Mouse (Mus musculus) left cerebral cortex, postnatal 25 days (tissue): Measurements from ENCODE around the gene Tagap. TPM values are rescaled to one million over a fixed set of nuclear protein-coding genes. Genes with fewer than 3 reads are reported as not detected.

Source experiments
- DNase-seq, 2 experiments: peaks; one replicate each; pipeline ENCODE4 v3.0.0; 2022; ENCODE audit warnings: low spot score in 2 of 2, mixed read lengths in 1 of 2
- intact Hi-C: fragments of 180-260 bp; cut with DNase I; formaldehyde crosslinking; loops from one replicate; pipeline ENCODE4 v1.15.1; 2025
- total RNA-seq, 2 experiments: library from RNA; stranded (reverse); gene quantifications; 2 replicates each; pipeline ENCODE4 v1.2.3; 2021

Tagap gene
- 1 to 10 TPM; 4.9 to 5.8 TPM for total RNA-seq

DNA sequence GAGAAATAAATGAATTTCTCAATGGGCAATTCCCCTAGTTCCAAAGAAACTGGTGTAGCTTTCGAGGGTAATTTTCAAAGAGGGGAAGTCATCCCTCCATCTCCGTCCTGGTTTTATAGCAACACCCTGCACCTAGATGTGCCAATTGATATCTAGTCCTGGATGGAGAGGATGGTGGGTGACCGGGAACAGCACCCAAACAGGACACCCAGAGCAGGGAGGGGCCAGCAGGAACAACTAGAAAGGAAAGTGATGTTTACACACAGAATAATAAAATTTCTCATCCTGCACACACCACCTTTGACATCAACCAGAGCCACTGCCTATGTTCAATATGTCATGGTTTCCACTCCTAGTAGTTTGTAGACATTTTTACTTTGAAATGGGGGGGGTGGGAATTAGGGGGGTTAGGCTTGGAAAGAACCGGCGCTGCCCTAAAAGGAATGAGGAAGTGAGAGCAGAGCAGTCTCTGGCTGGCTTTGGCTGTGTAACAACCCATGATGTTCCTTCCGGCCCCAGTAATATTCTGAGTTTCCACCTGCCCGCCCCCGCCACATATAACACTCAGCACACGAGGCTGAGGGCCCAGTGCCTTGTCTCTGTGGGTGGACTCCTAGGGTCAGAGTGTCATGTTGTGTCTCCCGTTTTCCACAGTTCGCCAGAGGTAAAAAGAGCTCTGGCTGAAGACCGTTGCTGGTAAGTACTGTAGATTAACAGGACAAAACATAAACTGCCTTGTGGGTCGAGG is at the start of gene Tagap:
Tagap (plus strand) TSS at position 588 of the 748 bp plus-strand sequence.
- intact Hi-C loops = no loop called here
- DNase-seq = no peak

DNA sequence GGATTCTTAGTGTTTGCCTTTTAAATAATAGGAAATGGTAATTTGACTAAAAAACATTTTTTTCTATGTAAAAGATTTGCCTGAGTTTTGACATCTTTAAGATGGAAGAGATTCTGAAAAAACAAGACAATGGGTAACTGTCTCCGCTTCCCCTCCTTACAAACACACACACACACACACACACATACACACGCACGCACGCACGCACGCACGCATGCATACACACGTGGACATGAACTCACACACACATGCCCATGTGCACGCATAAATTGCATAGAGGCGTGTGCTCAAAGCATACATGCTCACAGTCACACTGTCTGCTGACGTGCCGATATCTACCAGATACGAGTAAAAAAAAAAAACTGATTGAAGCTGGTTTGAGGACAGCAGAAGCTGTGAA is 49.3 kb upstream of the Tagap start:
- no peak for DNase-seq
- intact Hi-C loops = no loop called here

DNA sequence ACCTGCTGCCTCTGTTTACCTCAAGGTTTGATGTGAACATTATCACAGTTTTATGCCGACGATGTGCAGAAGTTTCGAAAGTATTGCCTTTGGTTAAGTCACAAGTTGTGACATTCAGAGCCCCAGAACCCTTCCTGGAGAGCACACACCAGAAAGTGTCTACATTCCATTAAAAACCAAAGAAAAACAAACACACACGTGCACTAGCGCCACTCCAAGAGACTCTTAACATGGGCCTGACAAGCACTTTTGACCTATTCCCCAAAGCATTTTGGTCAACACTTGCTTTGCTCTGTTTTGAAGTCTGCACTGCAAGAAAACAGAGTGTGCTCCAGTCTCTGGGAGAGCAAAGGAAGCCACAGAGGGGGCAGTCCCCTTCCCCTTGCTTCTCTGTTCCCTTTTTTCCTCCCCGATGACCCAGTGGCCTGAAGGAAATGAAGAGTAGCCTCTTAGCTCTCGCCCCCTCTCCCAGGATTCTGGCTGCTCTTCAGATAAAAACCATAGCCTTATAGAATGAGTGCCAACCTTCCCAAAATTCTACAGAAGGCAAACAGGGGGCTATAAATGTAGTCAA is 48.5 kb upstream of the Tagap start:
- intact Hi-C loops = no loop called here
- DNase-seq = no peak

DNA sequence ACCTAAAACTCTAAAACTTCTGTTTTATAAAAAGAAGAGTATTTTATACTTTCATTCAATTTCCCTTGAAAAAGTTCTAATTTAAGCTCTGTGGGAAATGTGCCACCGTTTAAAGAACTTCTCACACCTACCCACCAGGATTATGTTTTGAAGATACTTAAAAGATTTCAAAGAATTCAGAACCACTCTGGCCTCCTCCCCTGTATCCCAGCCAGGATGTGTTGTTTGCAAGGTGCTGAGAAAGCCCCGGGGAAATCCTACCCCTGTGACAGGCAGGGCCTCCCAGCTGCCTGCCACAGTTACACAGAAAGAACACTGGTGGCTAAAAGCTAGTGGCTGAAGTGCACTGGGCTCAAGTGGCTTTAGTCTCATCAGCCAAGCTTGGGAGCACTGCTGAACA is 47.9 kb upstream of the Tagap start:
- peak; percentile 10 to 82 for DNase-seq
- intact Hi-C loops = no loop called here

DNA sequence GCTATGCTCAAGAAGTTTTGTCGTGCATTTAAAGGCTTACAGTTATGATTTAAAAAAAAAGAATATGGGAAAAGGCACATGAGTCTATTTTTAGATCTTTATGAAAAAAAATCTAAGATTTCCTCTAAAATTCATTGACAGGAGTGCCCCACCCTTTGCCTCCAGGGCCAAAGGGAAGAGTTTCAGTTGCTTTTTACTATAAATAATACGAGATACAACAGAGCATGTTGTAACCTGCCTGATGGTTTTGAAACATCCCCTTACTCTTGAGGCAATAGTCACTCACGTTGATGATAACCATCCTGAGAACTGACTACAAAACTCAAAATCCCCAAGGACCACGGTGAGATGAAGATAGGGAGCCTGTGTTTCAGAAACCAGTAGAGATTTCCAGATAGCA is 46.3 kb upstream of the Tagap start:
- DNase-seq = no peak
- intact Hi-C loops = no loop called here

DNA sequence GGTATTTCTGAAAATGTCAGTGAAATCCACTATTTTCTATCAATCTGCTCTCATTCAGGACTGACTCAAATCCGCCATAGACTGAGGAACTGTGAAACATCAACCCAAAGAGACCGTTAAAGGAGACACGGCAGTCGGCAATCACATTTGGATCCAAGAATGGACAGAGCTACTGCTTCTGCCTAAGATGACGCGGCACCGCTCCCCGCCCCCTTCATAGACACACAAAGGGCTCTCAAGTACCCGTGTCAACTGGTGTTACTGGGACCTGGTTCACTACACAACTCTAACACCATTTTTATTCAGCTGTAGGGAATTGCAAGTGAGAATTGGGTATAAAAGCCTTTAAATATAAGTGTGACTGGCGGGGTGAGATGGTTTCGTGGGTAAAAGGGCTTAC is 42.7 kb upstream of the Tagap start:
- intact Hi-C loops = no loop called here
- DNase-seq = no peak

DNA sequence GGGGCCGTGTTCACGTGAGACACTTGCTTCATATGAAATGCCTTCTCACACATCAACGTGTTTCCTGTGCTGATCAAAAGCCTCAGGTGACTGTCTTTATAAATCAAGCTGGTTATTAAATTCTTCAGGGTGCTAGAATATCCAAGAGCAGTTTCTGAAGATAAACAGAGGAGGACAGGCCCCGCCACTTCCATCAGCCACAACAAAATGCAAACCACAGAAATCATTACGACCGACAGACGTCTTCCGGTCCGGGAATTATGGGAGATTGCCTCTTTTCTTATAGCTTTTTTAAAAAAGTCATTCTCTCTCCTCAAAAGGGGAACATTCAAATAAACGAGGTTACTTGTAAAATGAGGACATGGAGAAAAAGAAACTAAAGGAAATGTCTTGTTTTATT is 41.2 kb upstream of the Tagap start:
- no peak for DNase-seq
- intact Hi-C loops = no loop called here

DNA sequence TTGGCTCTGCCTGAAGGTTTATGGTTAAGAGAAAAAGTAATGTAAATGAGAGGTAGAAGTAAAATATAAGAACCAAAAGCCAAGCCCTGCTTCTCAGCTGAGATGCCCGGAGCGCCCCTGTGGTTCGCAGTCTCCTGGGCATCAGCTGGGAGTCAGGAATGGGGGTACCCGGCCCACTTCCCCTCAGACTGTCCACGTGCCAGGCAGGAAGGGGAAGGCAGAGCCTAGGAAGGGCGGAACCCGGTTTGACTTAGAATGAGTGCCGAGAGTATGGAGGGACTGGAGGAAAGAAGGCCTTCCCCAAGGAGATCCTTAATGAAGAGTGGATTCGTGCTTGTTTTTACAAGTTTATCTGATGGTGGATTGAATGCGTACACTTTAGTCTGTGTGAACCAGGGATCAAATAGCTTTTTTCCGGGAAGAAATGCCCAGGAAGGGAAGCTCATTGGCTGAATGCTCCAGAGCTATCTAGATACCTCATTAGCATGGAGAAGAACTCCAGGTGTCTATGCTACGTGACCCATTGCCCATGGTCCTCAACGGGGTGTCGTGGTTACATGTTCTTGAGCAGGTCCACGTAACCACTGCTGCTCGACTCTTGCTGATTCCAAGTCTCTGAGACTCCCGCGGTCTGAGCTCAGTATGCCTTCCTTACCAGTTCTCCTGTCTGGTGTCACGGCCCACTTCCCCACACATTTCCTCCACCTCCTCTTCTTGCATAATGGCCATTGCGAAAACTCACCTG is 38.6 kb upstream of the Tagap start:
- intact Hi-C loops = no loop called here
- DNase-seq = no peak

DNA sequence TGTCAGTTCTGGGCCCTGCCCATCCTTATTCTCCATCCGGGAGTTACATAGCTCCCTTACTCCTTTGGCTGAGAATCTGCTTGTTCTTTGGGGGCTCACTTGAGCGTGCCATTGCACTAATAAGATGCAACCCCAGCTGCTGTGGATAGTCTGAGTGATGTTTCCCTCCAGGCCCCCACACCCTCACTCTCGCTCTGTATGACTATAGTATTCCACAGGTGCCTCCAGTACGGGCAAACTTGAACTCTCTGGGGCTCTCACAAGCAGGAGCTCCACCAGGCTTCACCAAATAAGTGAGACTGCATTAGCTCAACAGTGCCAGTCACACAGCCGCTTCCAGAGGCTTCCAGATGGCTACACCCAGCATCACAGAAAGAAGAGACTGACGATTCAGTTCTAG is 37.5 kb upstream of the Tagap start:
- intact Hi-C loops = no loop called here
- DNase-seq = no peak

DNA sequence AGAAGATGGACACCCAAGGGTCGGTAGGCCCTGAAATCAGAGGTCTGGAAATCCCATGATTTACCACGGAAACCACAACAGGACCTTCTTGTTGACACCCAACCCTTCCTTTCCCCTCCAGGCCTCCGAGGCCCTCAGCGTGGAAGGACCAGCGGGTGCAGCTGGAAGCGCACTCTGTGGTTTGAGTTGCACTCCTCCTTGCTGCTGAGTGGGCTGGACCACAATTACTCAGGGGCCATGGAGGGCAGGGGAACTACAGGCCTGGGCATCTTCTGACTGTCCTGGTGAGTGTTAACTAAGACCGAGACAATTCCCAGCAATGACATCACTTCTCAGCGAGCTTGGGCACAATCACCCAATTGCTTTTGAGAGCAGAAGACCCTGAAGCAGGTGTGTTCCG is 36.8 kb upstream of the Tagap start:
- intact Hi-C loops = no loop called here

DNA sequence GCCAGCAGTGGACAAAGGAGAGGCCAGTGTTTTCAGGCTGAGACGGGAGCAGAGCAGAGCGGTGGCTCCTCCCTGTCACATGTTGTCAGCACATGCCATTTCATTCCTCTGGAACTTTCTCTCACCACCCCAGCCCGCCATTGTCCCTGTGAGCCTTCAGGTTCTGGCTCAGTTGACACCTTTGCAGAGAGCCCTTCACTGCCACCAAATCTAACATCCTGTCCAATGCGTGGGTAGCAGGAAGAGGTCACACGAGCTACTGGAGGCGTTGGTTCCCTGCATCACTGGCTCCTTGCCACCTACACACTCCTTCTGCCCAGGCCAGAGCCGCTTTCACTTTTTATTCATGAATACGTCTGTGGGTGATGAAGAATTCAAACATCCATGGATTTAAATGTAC is 33.1 kb upstream of the Tagap start:
- intact Hi-C loops = no loop called here
- no peak for DNase-seq

More for the DNA sequence above, 36.8 kb upstream of the Tagap start:
- DNase-seq = no peak

DNA sequence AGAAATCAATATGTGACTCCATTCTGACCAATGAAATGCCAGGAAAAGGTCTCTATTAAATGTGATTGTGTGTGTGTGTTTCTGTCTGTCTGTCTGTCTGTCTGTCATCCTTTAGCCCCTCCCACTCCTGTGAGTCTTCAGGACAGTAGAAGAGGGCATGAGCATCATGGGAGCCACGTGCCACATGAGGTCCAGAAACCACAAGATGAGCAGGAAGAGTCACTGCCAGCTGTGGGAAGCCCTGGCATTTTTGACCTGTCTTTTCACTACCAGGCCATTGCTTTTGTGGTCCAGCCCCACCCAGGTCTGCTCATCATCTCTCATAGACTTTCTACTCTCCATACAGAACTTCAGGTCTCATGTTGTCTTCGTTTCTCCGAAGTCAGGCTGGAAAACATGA is 31.7 kb upstream of the Tagap start:
- intact Hi-C loops = no loop called here
- no peak for DNase-seq

DNA sequence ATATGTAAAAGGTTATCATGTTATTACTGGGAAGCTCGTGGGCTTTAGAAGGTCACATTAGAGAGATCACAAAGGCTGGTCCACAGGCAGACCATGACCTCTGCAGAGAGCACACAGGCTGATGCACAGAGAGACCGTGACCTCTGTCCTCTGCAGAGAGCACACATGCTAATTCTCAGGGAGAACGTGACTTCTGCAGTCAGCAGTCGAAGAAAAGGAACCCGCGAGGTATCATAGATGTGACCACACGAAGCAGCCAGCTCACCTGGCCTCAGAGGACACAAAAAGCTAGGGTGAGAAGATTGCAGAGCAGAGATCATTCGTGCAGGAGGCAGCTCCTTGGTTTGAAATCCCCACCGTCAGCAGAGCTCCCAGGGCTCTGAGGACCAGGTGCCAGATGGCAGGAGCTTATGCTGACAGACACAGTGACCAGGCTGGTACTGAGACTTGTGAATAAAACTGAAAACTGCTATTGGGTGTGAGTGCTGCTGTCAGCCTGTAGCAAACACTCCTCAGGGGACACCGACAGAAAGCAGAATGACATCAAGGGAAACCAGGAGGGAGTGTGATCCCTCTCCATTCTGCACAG is 29.7 kb upstream of the Tagap start:
- no peak for DNase-seq
- intact Hi-C loops = no loop called here

DNA sequence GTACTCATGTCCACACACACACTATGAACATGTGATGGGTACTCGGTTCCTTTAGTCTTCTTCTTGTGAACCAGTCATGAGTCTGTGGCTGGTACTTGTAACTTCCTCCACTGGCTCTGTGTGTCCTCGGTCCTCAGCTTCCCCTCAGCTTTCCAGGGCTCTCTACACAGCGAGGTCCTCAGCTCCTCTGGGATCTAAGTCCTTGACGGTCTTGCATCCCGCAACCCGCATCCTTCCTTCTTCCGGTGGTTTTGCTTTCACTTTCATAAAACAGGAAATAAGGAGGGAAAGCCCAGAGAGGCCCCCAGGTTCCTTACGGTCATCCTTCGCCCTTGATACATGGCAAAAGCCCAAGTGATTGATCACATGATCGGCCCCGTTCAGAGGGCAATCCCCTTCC is 28.7 kb upstream of the Tagap start:
- intact Hi-C loops = no loop called here
- no peak for DNase-seq

DNA sequence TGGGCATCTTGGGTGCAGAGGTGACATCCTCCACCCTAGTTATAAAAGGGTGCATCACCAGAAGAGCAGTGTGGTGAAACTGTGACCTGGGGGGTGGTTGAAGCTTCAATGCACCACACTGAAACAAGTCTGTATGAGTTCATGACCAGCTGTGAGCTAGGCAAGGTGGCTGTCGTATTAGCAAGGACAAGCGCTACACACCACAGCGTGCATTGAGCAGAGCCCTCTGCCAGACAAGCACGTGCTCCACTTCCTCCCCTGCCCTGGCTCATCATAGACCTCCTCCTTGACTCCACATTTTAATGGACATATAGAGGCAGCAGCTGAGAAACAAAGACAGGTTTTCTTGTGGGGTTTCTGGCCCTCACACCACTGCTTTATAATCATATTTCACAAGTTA is 28.0 kb upstream of the Tagap start:
- intact Hi-C loops = no loop called here
- DNase-seq = no peak

DNA sequence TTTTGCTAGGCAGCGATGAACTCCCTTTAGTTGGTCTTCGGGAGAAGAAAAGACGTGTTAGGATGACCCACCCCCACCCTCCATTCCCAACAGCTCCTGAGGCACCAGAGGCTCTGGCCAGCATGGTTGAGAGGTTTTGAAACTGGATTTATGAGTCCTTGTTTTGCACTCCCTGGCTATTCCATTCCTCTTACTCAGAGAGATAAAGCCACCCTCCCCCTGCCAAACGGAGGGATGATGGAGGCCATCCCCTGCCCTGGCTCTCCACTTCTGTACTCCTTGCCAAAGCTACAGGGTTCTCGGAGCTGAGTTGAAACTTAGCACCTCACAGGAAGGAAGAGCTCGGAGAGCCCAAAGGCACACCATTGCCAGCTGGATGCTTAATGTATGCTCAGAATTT is 26.6 kb upstream of the Tagap start:
- intact Hi-C loops = no loop called here
- no peak for DNase-seq

DNA sequence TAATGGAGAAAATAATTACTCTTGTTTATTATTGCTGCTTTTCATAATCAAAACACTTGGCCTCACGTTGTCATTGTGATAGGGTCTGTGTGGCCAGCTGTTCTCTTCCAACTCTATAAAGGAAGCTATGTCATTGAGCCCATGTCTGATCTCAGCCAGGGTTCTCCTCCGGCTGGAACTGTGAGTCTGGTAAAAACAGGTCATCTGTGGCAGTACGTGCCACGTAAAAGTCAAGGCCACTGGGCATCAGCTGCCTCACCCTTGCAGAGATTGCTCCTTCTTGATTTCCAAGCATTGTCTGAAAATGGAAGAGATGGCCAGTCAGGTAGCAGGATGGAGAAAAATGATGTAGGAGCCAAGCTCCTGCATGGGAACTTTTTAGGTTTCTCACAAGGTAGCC is 25.8 kb upstream of the Tagap start:
- intact Hi-C loops = no loop called here

DNA sequence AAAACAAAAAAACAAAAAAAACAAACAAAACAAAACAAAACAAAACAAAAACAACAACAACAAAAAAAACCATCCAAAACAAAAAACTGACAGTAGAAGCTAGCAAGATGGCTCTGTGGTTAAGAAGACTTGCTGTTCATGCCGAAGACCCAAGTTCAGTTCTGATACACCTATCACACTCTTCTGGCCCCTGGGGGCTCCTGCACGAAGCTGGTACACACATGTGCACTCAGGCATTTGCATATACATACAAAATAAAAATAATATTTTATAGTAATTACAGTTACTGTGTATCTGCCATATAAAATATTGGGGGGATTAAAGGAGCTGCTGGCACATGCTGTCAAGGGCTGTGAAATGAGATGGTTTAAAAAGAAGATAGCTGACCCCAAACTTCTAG is 24.3 kb upstream of the Tagap start:
- intact Hi-C loops = no loop called here
- no peak for DNase-seq

More for the DNA sequence above, 25.8 kb upstream of the Tagap start:
- no peak for DNase-seq

DNA sequence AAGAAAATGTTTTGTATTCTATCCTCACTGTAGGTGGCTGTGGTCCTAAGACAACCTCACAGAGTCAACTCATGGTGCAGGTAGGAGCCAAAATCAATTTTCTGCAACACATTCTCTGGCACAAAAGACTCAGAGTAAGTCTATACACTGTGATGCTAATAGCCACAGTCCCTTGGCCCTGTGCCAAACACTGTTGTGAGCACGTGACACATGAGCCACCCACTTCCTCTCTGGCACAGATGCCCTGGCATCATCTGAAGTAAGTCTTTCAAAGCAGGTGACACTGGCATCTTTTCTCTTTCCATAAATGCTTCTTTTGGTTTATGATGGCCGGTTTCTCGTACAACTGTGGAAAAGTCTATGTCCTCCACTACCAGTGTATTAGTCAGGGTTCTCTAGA is 23.4 kb upstream of the Tagap start:
- intact Hi-C loops = no loop called here
- DNase-seq = peak; percentile 41 to 42

DNA sequence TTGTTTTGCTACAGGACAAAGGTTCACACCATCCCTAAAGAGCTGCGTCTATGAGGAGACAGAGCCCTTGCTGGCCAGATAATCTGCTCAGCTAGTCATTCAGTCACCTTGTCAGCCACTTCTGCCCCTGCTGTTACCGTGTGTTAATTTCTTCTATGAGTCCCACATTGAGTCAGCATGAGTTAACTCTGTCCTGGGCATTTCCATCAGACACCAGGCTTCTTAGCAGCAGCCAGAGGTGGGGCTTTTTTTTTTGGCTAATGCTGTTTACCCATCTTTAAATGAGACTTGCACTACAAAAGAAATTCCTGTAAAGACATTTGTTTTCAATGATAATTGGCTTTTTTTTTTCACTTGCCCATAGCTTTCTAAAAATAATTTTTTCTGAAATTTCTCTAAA is 20.8 kb upstream of the Tagap start:
- intact Hi-C loops = no loop called here
- no peak for DNase-seq
